ENCODE assay signal across 18 mouse cellular contexts in the genomic region with DNA sequence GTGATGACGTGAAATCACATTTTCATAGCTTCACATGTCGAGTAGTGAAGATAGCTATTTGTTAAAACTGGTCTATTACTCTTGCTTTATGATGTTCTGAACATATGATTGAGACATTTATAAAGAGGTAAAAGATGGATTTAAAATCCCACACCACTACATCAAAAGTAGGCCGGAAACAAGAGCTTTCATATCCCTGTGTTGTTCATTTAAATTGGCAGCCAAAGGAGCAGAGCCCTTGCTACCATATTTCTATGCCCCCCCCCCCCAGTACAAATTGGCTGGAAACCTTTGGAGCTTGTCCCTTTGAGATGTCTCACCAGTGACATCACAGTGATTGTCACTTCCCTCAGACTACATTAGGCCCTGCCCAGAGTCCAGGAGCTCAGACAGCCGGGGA. TPM values are rescaled to one million over a fixed set of nuclear protein-coding genes. Genes with fewer than 3 reads are reported as not detected.
DNase-seq lines count a peak whose midpoint lies in the region; ATAC-seq and TF ChIP-seq lines count a peak whose summit lies in the region.
"Had no signal": no experiment of that assay in that cellular context is flagged by ENCODE, and none has a peak within 500 bp of the region (broad histone marks: within the 10 kb centered on the region; RNA-seq: fewer than 3 reads in every experiment).

Gene Sln (plus strand): TSS at position 301 of the 400 bp plus-strand sequence.

- no peak within 1 kb of the TSS for H3K4me2 ChIP-seq in forebrain, embryonic 15.5 days (replicated peaks)
- H3K4me2 ChIP-seq in heart, embryonic 12.5 days = no peak within 1 kb of the TSS
- H3K4me2 ChIP-seq: hindbrain, embryonic 15.5 days; liver, embryonic 11.5 days; neural tube, embryonic 13.5 days had no signal

- no peak within 1 kb of the TSS for H3K4me3 ChIP-seq in forebrain, embryonic 15.5 days
- H3K4me3 ChIP-seq in forebrain, embryonic 10.5 days = no peak within 1 kb of the TSS
- no peak within 1 kb of the TSS for H3K4me3 ChIP-seq in lung, adult 2 months (replicated peaks; ENCODE audit: extremely low read depth, low read depth, low read length)
- H3K4me3 ChIP-seq in heart, embryonic 12.5 days = no peak within 1 kb of the TSS
- H3K4me3 ChIP-seq in kidney, adult 2 months (ENCODE audit: insufficient read depth, low read depth, low read length) = no peak within 1 kb of the TSS
- H3K4me3 ChIP-seq: hindbrain, embryonic 15.5 days; neural tube, embryonic 13.5 days had no signal

- TF ChIP-seq CTCF in lung, adult 2 months (IDR thresholded peaks at IDR 0.05; ENCODE audit: insufficient read depth, low read length) = no peak
- no peak for TF ChIP-seq CTCF in kidney, adult 2 months (conservative IDR thresholded peaks at IDR 0.05; ENCODE audit: insufficient read depth, insufficient read length, low read depth, low read length)

- peak within 1 kb of the TSS; percentile 81 for H3K27ac ChIP-seq in forebrain, embryonic 15.5 days (replicated peaks)
- no peak within 1 kb of the TSS for H3K27ac ChIP-seq in forebrain, embryonic 10.5 days
- H3K27ac ChIP-seq in heart, embryonic 12.5 days (ENCODE audit: poor library complexity, severe bottlenecking) = no peak within 1 kb of the TSS
- no peak within 1 kb of the TSS for H3K27ac ChIP-seq in kidney, adult 2 months (ENCODE audit: insufficient read depth, low read depth, low read length)
- H3K27ac ChIP-seq: hindbrain, embryonic 15.5 days; neural tube, embryonic 13.5 days had no signal

- H3K9ac ChIP-seq in forebrain, embryonic 15.5 days (replicated peaks) = no peak within 1 kb of the TSS
- H3K9ac ChIP-seq in heart, embryonic 12.5 days = no peak within 1 kb of the TSS
- H3K9ac ChIP-seq: hindbrain, embryonic 15.5 days; neural tube, embryonic 13.5 days had no signal

- 78% methylated on average over 4 of the region's 4 CpGs for WGBS in forebrain, embryonic 15.5 days
- WGBS in forebrain, embryonic 10.5 days = 88% methylated on average over 4 of the region's 4 CpGs
- 82% methylated on average over 4 of the region's 4 CpGs for WGBS in lung, adult 2 months
- 63% methylated on average over 4 of the region's 4 CpGs for WGBS in heart, embryonic 12.5 days
- WGBS in kidney, adult 2 months = 89% methylated on average over 4 of the region's 4 CpGs

- no peak for DNase-seq in forebrain, embryonic 10.5 days (ENCODE audit: extremely low spot score, low spot score)
- no peak for DNase-seq in lung, adult 2 months
- DNase-seq in lung, adult 18-20 months = no peak
- no peak for DNase-seq in heart, postnatal 4 days
- no peak for DNase-seq in kidney, adult 2 months
- no peak for DNase-seq in left cerebral cortex, postnatal 14 days (ENCODE audit: low spot score in 2 of 2)
- DNase-seq: adrenal gland, adult 8-10 months; cerebellum, adult 9-10 months; gastrocnemius, postnatal 25 days; kidney, adult 8-10 months; kidney, postnatal 4 days; spleen, adult 18-20 months had no signal

- no peak for ATAC-seq in forebrain, embryonic 15.5 days (replicated peaks)
- no peak for ATAC-seq in heart, embryonic 12.5 days (ENCODE audit: insufficient number of reproducible peaks, low FRiP score)

- intact Hi-C loops in left cerebral cortex, postnatal 14 days (cut with DNase I) = no loop called here

- no peaks in the 10 kb centered on the region for H3K9me3 ChIP-seq in forebrain, embryonic 15.5 days
- no peaks in the 10 kb centered on the region for H3K9me3 ChIP-seq in forebrain, embryonic 10.5 days
- no peaks in the 10 kb centered on the region for H3K9me3 ChIP-seq in heart, embryonic 12.5 days (replicated peaks)
- H3K9me3 ChIP-seq: hindbrain, embryonic 15.5 days; neural tube, embryonic 13.5 days had no signal

- H3K27me3 ChIP-seq in forebrain, embryonic 15.5 days = no peaks in the 10 kb centered on the region
- no peaks in the 10 kb centered on the region for H3K27me3 ChIP-seq in forebrain, embryonic 10.5 days (ENCODE audit: poor library complexity, severe bottlenecking)
- H3K27me3 ChIP-seq in heart, embryonic 12.5 days (replicated peaks) = peaks cover 17% of the 10 kb centered on the region; the same call in 1 of the 2 replicates
- no peaks in the 10 kb centered on the region for H3K27me3 ChIP-seq in kidney, adult 2 months (replicated peaks; ENCODE audit: control insufficient read depth, insufficient read depth, low read length)
- H3K27me3 ChIP-seq: hindbrain, embryonic 15.5 days; neural tube, embryonic 13.5 days had no signal

- no peak for TF ChIP-seq POLR2A in lung, adult 2 months (IDR thresholded peaks at IDR 0.05; ENCODE audit: borderline replicate concordance, extremely low read depth, low read depth, low read length)
- no peak for TF ChIP-seq POLR2A in kidney, adult 2 months (IDR thresholded peaks at IDR 0.05; ENCODE audit: low read depth, low read length)

- no peaks in the 10 kb centered on the region for H3K36me3 ChIP-seq in forebrain, embryonic 15.5 days
- H3K36me3 ChIP-seq in forebrain, embryonic 10.5 days (replicated peaks) = no peaks in the 10 kb centered on the region
- no peaks in the 10 kb centered on the region for H3K36me3 ChIP-seq in heart, embryonic 12.5 days
- H3K36me3 ChIP-seq in kidney, adult 2 months (ENCODE audit: control insufficient read depth, insufficient read depth, low read length) = no peaks in the 10 kb centered on the region
- H3K36me3 ChIP-seq: hindbrain, embryonic 15.5 days; neural tube, embryonic 13.5 days had no signal

- H3K4me1 ChIP-seq in forebrain, embryonic 15.5 days = peaks cover 16% of the 10 kb centered on the region; the same call in 1 of the 2 replicates
- no peaks in the 10 kb centered on the region for H3K4me1 ChIP-seq in forebrain, embryonic 10.5 days
- H3K4me1 ChIP-seq in lung, adult 2 months (ENCODE audit: control insufficient read depth, insufficient read depth, low read length) = no peaks in the 10 kb centered on the region
- no peaks in the 10 kb centered on the region for H3K4me1 ChIP-seq in heart, embryonic 12.5 days (replicated peaks)
- H3K4me1 ChIP-seq in kidney, adult 2 months (ENCODE audit: control insufficient read depth, insufficient read depth, low read length) = no peaks in the 10 kb centered on the region
- H3K4me1 ChIP-seq: hindbrain, embryonic 15.5 days; neural tube, embryonic 13.5 days had no signal

RNA-seq across cellular contexts. Expression of gene Sln, which starts in this region (rescaled TPM):
- 1.3 and 1.5 TPM in 2 replicates for polyA plus RNA-seq in forebrain, embryonic 15.5 days (2015; fragmentation: Nextera tagmentation; extraction: Ambion mirVana)
- polyA plus RNA-seq in forebrain, embryonic 10.5 days (2016; fragmentation: Nextera tagmentation; extraction: Ambion mirVana) = not detected in 2 replicates
- polyA plus RNA-seq in lung, adult 2 months (2012; rRNA removed) = 32.8 and 84.0 TPM in 2 replicates
- polyA plus RNA-seq in heart, embryonic 12.5 days (2016; fragmentation: Nextera tagmentation; extraction: Ambion mirVana) = 9.4 and 13.7 TPM in 2 replicates
- total RNA-seq in heart, postnatal 4 days (2021) = 10 to 100 TPM; 49.4 to 50.8 TPM
- 0.07 and 7.1 TPM in 2 replicates for polyA plus RNA-seq in kidney, adult 2 months (2012; rRNA removed)
- not detected for total RNA-seq in left cerebral cortex, postnatal 14 days (2021)
- total RNA-seq: adrenal gland, adult 8-10 months; midbrain, postnatal 0 days had no signal

Comparison
In these comparisons a context has a peak if more than half of its experiments do, and no peak if none do; other contexts are left out.
1. RNA of gene Sln (total RNA-seq): 49.4 to 50.8 TPM in heart, postnatal 4 days; not detected in left cerebral cortex, postnatal 14 days; every median in the first group is over 10 times any median in the second.